ENCODE assay signal across 8 mouse cellular contexts in the genomic region with DNA sequence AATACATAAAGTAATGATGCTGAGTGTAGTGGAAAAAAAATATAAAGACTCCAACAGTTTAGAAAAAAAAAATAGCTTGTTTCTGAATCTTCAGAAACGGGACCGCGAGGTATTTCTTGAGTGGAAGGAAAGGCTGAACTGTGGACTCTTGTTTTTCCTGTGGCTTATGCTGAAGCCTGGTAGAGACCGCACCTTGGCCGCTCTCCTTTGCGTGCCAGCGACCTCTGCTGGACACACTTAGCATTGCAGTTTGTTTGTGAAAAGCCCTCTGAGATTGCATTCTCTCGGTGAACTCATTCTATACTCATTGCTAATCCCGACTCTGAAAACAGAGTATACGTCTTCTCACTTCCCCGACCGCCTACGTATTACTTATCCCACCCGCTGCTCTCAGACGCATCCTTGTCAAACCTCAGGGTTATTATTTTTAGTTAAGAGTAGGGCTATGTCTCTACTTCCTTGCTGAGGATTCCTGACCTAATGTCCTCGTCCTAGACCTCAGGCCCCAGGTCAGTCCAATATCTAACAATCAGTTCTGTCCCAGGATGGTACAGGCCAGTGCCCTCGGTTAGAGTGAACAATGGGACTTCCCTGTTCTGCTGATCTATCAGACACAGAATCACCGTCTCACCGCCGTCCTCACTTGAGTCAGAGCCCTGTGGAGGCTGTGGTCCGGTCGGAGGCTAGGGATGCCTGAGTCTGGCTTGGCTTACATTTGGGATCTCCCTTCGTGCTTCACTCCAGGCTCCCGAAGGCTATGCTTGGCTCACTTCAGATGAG.
A peak's percentile ranks its signal among the peaks of the same experiment; 100 is the strongest.
DNase-seq lines count a peak whose midpoint lies in the region; ATAC-seq lines count a peak whose summit lies in the region.

No protein-coding gene starts in this region.

- peak overlapping the region; percentile 36 for H3K4me2 ChIP-seq in hindbrain, embryonic 13.5 days

- H3K4me1 ChIP-seq in hindbrain, embryonic 13.5 days (replicated peaks) = no peaks in the 10 kb centered on the region

- peak; percentile 89 for DNase-seq in MN1 (ENCODE audit: low spot score)
- DNase-seq in cerebellum, adult 8-10 months = peak; percentile 70
- DNase-seq in frontal cortex, adult 2 months (ENCODE audit: extremely low spot score in 1 of 2, low spot score in 1 of 2) = peak; percentile 23 to 93
- peak; percentile 73 to 75 for DNase-seq in layer of hippocampus, postnatal 14 days (ENCODE audit: low spot score in 2 of 2)
- peak; percentile 60 for DNase-seq in lung, postnatal 25 days (ENCODE audit: low spot score)
- DNase-seq in retina, postnatal 1 day = peak; percentile 87
- DNase-seq in thymus, postnatal 4 days = peak; percentile 91

- 33% methylated on average over 24 of the region's 24 CpGs for whole genome bisulfite sequencing in hindbrain, embryonic 13.5 days

- no peak overlapping the region for H3K4me3 ChIP-seq in hindbrain, embryonic 13.5 days

- no peak overlapping the region for H3K27ac ChIP-seq in hindbrain, embryonic 13.5 days

- H3K36me3 ChIP-seq in hindbrain, embryonic 13.5 days = no peaks in the 10 kb centered on the region

- H3K9me3 ChIP-seq in hindbrain, embryonic 13.5 days = no peaks in the 10 kb centered on the region

- no peak overlapping the region for H3K9ac ChIP-seq in hindbrain, embryonic 13.5 days

- no peaks in the 10 kb centered on the region for H3K27me3 ChIP-seq in hindbrain, embryonic 13.5 days

- peak; percentile 89 for ATAC-seq in hindbrain, embryonic 13.5 days (ENCODE audit: low FRiP score)
